Mouse (Mus musculus): ENCODE measurements around the gene Clic6.
"Not testable (repeated sequence)": the region's sequence is repeated elsewhere in the genome, so short reads cannot be mapped to it uniquely, and the experiment has no call there.

Gene Clic6

GRCm38 (mm10) chr16:92470706-92471105 lies 14.8 kb upstream of the Clic6 start, which contains the start of gene Rcan1:
Gene Rcan1, minus strand, starts transcription at chr16:92470867.
- no peak for DNase-seq (ENCODE audit: low spot score in 2 of 2)

DNA sequence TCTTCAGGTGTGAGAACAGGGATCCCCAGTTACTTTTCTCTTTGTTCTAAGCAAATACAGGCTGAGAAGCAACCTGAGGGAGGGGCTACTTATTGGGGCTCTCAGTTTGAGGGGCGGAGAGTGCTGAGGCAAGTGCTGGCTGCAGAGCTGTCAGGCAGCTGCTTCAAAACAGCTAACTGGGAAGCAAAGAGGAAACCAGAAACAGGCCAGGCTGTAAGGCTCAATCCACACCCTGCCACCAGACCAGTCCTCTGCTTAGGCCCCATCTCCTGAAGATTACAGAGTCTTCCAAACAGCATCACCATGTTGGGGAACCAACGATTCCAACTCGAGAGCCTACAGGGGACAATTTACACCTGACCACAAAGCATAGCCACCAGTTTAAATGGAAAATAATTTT lies 12.6 kb upstream of the Clic6 start:
- DNase-seq (ENCODE audit: low spot score in 2 of 2): no peak

GRCm38 (mm10) chr16:92475093-92475860 lies 10.3 kb upstream of the Clic6 start:
- DNase-seq (ENCODE audit: low spot score in 2 of 2): no peak

- DNase-seq (ENCODE audit: low spot score in 2 of 2): peak in 1 of 2 experiments; percentile 49
Measured at GRCm38 (mm10) chr16:92478561-92479150, 6.9 kb upstream of the Clic6 start.

DNA sequence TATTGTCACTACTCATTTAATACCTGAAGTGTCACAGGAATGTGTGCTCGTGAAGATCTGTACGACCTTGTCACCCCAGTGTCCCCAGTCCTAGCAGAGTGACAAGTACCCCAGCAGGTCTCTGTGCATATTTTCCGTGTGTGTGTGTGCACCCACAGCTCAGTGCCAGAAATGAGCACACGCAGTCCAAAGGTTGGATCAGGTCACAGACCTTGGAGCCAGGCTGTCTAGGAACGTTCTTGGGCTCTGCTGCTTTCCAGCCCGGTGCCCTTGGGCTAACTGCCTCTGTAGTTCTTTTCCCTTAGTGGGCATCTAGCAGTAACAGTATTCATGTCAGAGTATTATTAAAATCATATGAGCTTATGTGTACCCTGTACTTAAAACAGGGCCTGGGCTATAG lies 1.6 kb downstream of the Clic6 start:
- no peak for DNase-seq (ENCODE audit: low spot score in 2 of 2)

GRCm38 (mm10) chr16:92487489-92487888 lies 2.0 kb downstream of the Clic6 start:
- no peak for DNase-seq (ENCODE audit: low spot score in 2 of 2)

- no peak for DNase-seq (ENCODE audit: low spot score in 2 of 2)
Measured at GRCm38 (mm10) chr16:92488456-92488855, 2.9 kb downstream of the Clic6 start.

DNA sequence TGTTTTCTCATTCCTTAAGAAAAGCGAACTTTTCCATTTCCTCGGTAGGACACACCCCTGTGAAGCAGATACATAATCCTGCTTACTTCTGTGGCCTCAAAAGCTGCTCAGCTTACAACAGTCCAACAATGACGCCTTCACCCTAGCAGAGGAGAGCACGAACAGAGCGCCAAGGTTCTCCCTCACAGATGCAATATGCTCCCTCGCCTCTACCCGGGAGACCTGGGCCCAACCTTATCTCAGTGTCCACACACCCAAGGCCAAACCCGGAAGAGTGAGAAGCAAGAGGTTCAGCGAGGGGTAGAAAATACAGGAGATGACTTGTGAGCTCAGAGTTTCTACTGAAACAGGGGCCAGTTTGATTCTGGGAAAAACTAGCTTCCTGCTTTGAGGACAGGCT lies 3.8 kb downstream of the Clic6 start:
- no peak for DNase-seq (ENCODE audit: low spot score in 2 of 2)

DNA sequence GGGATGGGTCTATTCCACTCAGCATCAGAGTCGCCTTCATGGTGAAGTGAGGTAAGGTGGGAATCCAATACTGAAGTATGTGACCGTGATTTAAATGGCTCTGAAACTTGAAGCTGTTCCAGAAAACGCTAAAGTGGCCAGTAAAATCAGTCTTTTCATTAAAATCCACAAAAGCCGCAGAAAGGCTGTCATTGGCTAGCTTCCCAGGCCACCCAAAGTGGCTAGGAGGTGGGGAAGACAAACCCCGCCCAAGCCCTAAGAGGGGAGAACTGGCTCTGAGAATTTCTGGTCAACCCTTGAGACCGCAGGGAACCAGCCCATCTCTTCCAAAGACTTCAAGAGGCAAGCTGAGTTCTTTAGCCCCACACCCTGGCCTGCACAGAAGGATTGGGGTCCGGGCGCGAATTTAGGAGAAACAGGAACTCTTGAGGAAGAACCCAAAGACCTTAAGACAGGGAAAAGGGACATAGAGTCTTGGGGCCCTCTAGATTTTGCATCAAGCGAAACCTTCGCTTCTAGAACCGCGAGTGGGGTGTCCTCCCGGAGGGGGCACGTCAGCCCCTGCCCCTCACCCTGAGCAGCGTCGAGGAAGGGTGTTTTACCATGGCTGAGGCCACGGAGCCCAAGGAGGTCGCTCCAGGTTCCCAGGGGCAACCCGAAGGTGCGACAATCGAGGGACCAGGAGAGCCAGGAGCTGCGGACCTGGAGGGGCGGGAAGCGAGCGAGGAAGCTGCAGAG lies 12.5 kb downstream of the Clic6 start:
- no peak for DNase-seq (ENCODE audit: low spot score in 2 of 2)

- no peak for DNase-seq (ENCODE audit: low spot score in 2 of 2)
Measured at GRCm38 (mm10) chr16:92498589-92498981, 13.0 kb downstream of the Clic6 start.

DNA sequence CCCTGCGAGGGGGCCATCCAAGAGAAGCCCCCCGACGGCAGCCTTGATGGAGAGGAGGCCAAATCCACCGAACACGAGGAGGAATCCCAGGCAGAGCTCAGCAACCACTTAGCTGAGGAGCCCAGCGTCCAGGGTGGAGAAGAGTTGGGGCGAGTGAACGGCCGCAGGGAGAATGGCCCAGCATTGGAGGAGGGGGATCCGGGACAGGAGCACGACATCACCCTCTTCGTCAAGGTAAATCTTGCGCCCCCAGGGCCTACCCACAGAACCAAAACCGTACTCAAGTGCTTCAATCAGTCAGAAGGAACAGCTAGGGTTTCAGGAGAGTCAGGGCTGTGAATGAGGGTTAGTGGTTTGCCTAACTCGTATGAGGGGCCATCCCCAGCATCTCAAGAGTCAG lies 13.8 kb downstream of the Clic6 start:
- no peak for DNase-seq (ENCODE audit: low spot score in 2 of 2)

- DNase-seq (ENCODE audit: low spot score in 2 of 2): no peak
Measured at GRCm38 (mm10) chr16:92500534-92500933, 15.0 kb downstream of the Clic6 start.

- DNase-seq (ENCODE audit: low spot score in 2 of 2): no peak
Measured at GRCm38 (mm10) chr16:92503105-92503504, 17.6 kb downstream of the Clic6 start.

- DNase-seq (ENCODE audit: low spot score in 2 of 2): no peak
Measured at GRCm38 (mm10) chr16:92507573-92507972, 22.0 kb downstream of the Clic6 start.

DNA sequence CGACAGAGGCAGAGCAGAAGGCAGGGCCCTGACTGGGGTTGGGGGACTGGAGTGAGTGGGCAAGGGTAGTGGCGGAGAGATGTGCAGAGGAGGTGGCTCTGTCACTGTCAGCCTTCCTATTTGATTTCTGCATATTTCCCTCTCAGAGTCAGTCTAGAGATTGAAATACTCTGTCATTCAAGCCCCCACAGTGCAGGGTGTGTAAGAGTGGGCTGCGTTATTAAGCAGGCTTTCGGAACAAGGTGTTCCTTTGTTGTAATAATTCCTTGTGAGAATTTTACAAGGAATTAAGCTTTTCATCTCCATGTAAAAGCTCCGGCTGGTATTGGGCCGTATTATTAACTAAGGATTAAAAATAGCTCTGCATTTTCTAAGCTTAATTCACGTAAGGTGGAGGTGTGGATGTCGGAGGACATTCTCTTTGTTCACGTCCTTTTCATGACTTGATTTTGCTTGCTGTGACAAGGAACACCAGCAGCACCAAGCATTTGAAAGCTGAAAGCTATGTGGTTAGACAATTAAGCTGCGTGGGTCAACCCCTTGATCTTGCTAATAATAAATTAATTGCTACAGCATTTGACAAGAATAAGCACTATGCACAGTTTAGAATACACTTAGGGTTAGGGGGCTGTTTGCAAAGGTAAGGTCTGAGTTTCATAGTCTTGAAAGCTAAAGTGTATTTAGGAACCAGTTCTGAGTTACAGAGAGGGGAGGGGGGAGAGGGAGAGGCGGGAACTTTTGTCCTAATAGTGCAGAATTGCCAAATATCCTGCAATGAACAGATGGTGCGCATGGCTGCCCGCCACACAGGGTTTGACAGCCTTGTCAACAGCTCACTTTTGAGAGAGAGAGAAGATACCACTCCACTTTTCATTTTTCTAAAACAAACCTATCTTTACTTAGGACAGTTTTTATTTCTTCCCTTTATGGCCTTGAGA lies 25.6 kb downstream of the Clic6 start:
- no peak for DNase-seq (ENCODE audit: low spot score in 2 of 2)

GRCm38 (mm10) chr16:92511773-92512391 lies 26.3 kb downstream of the Clic6 start:
- DNase-seq (ENCODE audit: low spot score in 2 of 2): no peak

DNA sequence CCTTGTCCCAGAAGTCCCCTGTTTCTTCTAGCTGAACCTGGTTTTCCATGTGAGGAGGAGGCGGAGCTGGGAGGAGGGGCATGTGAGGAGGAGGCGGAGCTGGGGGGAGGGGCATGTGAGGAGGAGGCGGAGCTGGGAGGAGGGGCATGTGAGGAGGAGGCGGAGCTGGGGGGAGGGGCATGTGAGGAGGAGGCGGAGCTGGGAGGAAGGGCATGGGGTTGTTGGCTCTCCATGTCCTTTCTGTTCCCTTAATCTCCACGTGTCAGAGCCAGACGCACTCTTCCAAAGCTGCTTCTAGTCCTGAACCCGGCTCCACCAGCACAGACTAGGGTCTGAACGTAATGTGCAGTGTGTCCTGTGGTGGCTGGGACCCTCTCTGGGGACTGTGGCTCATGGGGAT lies 29.4 kb downstream of the Clic6 start:
- not testable (repeated sequence) for DNase-seq (ENCODE audit: low spot score in 2 of 2)

GRCm38 (mm10) chr16:92516139-92516538 lies 30.6 kb downstream of the Clic6 start:
- no peak for DNase-seq (ENCODE audit: low spot score in 2 of 2)

GRCm38 (mm10) chr16:92518718-92519117 lies 33.2 kb downstream of the Clic6 start:
- no peak for DNase-seq (ENCODE audit: low spot score in 2 of 2)

DNA sequence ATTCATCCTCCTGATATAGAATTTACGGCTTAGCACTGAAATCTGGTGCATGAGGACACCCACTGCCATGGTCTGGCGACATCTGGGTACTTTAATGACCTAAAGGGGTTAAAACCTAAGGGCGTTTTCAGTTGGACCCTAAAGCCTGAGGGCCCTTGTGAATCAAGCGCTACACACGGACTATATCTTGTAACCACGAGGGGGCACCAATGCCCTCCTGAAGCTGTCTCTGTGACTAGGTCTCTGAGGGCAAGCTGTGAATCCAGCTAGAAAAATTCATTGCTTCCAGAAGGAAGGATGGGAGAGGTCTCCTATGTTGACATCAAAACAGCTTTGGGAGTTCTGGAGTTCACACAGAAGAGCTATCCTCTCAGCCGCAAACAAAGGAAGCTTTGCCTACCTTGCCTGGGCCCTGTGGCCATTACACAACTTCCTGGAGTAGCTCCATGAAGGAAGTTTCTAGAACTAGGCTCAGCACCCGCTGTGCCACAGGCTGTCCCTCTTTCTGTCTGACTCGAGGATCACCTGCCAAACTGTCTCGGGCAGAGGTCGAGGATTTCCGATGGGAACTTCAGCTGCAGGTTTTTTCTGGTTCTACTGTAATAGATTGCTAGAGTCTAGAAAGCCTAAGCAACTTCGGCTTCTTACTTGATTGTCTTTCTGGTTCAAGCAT lies 34.4 kb downstream of the Clic6 start:
- no peak for DNase-seq (ENCODE audit: low spot score in 2 of 2)

- DNase-seq (ENCODE audit: low spot score in 2 of 2): no peak
Measured at GRCm38 (mm10) chr16:92523351-92523750, 37.8 kb downstream of the Clic6 start.
